Mouse (Mus musculus) neutrophil, adult 59 days (primary cell): ENCODE data around the gene Pknox1. TPM values are rescaled to one million over a fixed set of nuclear protein-coding genes. Genes with fewer than 3 reads are reported as not detected.

Experiments
- total RNA-seq, 2 experiments: library from RNA; stranded (reverse); gene quantifications; 1 replicate in 1 of 2; 2 replicates in 1 of 2; pipeline ENCODE4 v1.2.4; 2023

The Pknox1 gene
- total RNA-seq = 10 to 100 TPM; 70.4 to 84.9 TPM

GRCm38 (mm10) chr17:31564015-31564857 lies at the start of gene Pknox1:
Gene Pknox1, plus strand, starts transcription at chr17:31564734.

GRCm38 (mm10) chr17:31519946-31520838 lies 44.3 kb upstream of the Pknox1 start, which contains the start of the genes Wdr4 and Ndufv3:
Gene Wdr4, minus strand, starts transcription at chr17:31519980.
Gene Ndufv3, plus strand, starts transcription at chr17:31520115.

GRCm38 (mm10) chr17:31636942-31637811 lies 72.6 kb downstream of the Pknox1 start, which contains the start of gene Cbs:
Gene Cbs, minus strand, starts transcription at chr17:31637238.

Other genes with a start within 250 kb of the Pknox1 start
- not detected for gene Pde9a, start 178.5 kb upstream of the Pknox1 start, total RNA-seq
- gene Wdr4, start 44.8 kb upstream of the Pknox1 start, total RNA-seq = 10 to 100 TPM; 14.0 to 14.8 TPM
- gene Ndufv3, start 44.6 kb upstream of the Pknox1 start, total RNA-seq = 10 to 100 TPM; 95.6 to 97.6 TPM
- under 1 TPM in 1 of 2 experiments, not detected in 1; 0.53 TPM for gene Cbs, start 72.5 kb downstream of the Pknox1 start, total RNA-seq
- 100 to 1,000 TPM; 220 to 233 TPM for gene U2af1, start 94.2 kb downstream of the Pknox1 start, total RNA-seq
- gene Cryaa, start 113.1 kb downstream of the Pknox1 start, total RNA-seq = not detected